Mouse (Mus musculus) thymus, adult 18-20 months (tissue): ENCODE measurements around the gene Wdr59.

Source experiments
- DNase-seq, 2 experiments: peaks; one replicate each; pipeline ENCODE4 v3.0.0; 2022; ENCODE audit warnings: mixed read lengths in 2 of 2

The Wdr59 gene

GRCm38 (mm10) chr8:111521713-111522429, at the start of gene Wdr59:
Gene Wdr59 (minus strand): TSS chr8:111522092.
- DNase-seq: peak; percentile 96 to 98

- DNase-seq: no peak
These were observed 49.8 kb upstream of the Wdr59 start for GRCm38 (mm10) chr8:111571661-111572060.

- DNase-seq: no peak
These were observed 48.5 kb upstream of the Wdr59 start for GRCm38 (mm10) chr8:111570432-111570831.

GRCm38 (mm10) chr8:111569926-111570325, 48.0 kb upstream of the Wdr59 start:
- no peak for DNase-seq

- no peak for DNase-seq
These were observed 46.1 kb upstream of the Wdr59 start for GRCm38 (mm10) chr8:111568029-111568428.

GRCm38 (mm10) chr8:111567571-111567970, 45.7 kb upstream of the Wdr59 start:
- DNase-seq: no peak

- DNase-seq: no peak
These were observed 44.4 kb upstream of the Wdr59 start for GRCm38 (mm10) chr8:111566326-111566725.

- no peak for DNase-seq
These were observed 43.9 kb upstream of the Wdr59 start for GRCm38 (mm10) chr8:111565784-111566191.

- no peak for DNase-seq
These were observed 42.2 kb upstream of the Wdr59 start for GRCm38 (mm10) chr8:111564093-111564492.

- DNase-seq: peak; percentile 59 to 81
These were observed 41.8 kb upstream of the Wdr59 start for GRCm38 (mm10) chr8:111563687-111564086.

GRCm38 (mm10) chr8:111563075-111563474, 41.2 kb upstream of the Wdr59 start:
- DNase-seq: no peak

- no peak for DNase-seq
These were observed 40.4 kb upstream of the Wdr59 start for GRCm38 (mm10) chr8:111562274-111562803.

- peak; percentile 32 to 49 for DNase-seq
These were observed 39.9 kb upstream of the Wdr59 start for GRCm38 (mm10) chr8:111561824-111562223.

- DNase-seq: no peak
These were observed 29.7 kb upstream of the Wdr59 start for GRCm38 (mm10) chr8:111551511-111552130.

GRCm38 (mm10) chr8:111550002-111550870, 28.3 kb upstream of the Wdr59 start:
- DNase-seq: no peak

- no peak for DNase-seq
These were observed 26.3 kb upstream of the Wdr59 start for GRCm38 (mm10) chr8:111548201-111548600.

GRCm38 (mm10) chr8:111547144-111547543, 25.3 kb upstream of the Wdr59 start:
- no peak for DNase-seq

GRCm38 (mm10) chr8:111545406-111546156, 23.7 kb upstream of the Wdr59 start:
- no peak for DNase-seq

GRCm38 (mm10) chr8:111543712-111544380, 22.0 kb upstream of the Wdr59 start:
- no peak for DNase-seq

GRCm38 (mm10) chr8:111539422-111540076, 17.7 kb upstream of the Wdr59 start:
- peak; percentile 26 to 49 for DNase-seq

- DNase-seq: peak in 1 of 2 experiments; percentile 19
These were observed 16.3 kb upstream of the Wdr59 start for GRCm38 (mm10) chr8:111538194-111538593.
